Mouse (Mus musculus) liver, adult 2 months (tissue): ENCODE measurements around the gene Mybbp1a.

Experiments
- CTCF ChIP-seq: fragments of 200-500 bp; IDR thresholded peaks from 2 replicates; pipeline ENCODE4 v1.5.1; 2011; ENCODE audit warnings: low read depth, low read length, control low read depth
- POLR2A ChIP-seq: fragments of 200-500 bp; IDR thresholded peaks from 2 replicates; pipeline ENCODE4 v1.6.1; 2011; ENCODE audit warnings: low read length, control low read depth; ENCODE audit not compliant: insufficient read depth; ENCODE audit errors: extremely low read depth

GRCm38 (mm10) chr11:72402969-72403368 is 38.2 kb upstream of the Mybbp1a start:
- TF ChIP-seq CTCF (no peak), POLR2A (no peak)
